Mouse (Mus musculus): ENCODE results near the gene Elfn2. TPM values are rescaled to one million over a fixed set of nuclear protein-coding genes. Genes with fewer than 3 reads are reported as not detected.

Gene Elfn2
- polyA plus RNA-seq, 1 experiment, result not detected

- no peak for TF ChIP-seq GATA1 (IDR thresholded peaks at IDR 0.05; ENCODE audit: low read length)
Observed at GRCm38 (mm10) chr15:78673436-78673835, 45.1 kb downstream of the Elfn2 start.

- TF ChIP-seq GATA1 (IDR thresholded peaks at IDR 0.05; ENCODE audit: low read length), result no peak
Observed at GRCm38 (mm10) chr15:78670341-78670740, 48.2 kb downstream of the Elfn2 start.

GRCm38 (mm10) chr15:78669221-78669871 lies 49.2 kb downstream of the Elfn2 start:
- TF ChIP-seq GATA1 (IDR thresholded peaks at IDR 0.05; ENCODE audit: low read length), result no peak

- no peak for TF ChIP-seq GATA1 (IDR thresholded peaks at IDR 0.05; ENCODE audit: low read length)
Observed at GRCm38 (mm10) chr15:78664268-78664667, 54.3 kb downstream of the Elfn2 start.

- no peak for TF ChIP-seq GATA1 (IDR thresholded peaks at IDR 0.05; ENCODE audit: low read length)
Observed at GRCm38 (mm10) chr15:78651169-78651568, 67.4 kb downstream of the Elfn2 start.

- no peak for TF ChIP-seq GATA1 (IDR thresholded peaks at IDR 0.05; ENCODE audit: low read length)
Observed at GRCm38 (mm10) chr15:78647746-78648145, 70.8 kb downstream of the Elfn2 start.

- no peak for TF ChIP-seq GATA1 (IDR thresholded peaks at IDR 0.05; ENCODE audit: low read length)
Observed at GRCm38 (mm10) chr15:78644606-78645005, 74.0 kb downstream of the Elfn2 start.

GRCm38 (mm10) chr15:78643633-78644032 lies 74.9 kb downstream of the Elfn2 start:
- no peak for TF ChIP-seq GATA1 (IDR thresholded peaks at IDR 0.05; ENCODE audit: low read length)

GRCm38 (mm10) chr15:78635231-78635630 lies 83.3 kb downstream of the Elfn2 start:
- TF ChIP-seq GATA1 (IDR thresholded peaks at IDR 0.05; ENCODE audit: low read length), result no peak

- TF ChIP-seq GATA1 (IDR thresholded peaks at IDR 0.05; ENCODE audit: low read length), result no peak
Observed at GRCm38 (mm10) chr15:78634095-78634737, 84.4 kb downstream of the Elfn2 start.

- TF ChIP-seq GATA1 (IDR thresholded peaks at IDR 0.05; ENCODE audit: low read length), result no peak
Observed at GRCm38 (mm10) chr15:78633413-78633812, 85.2 kb downstream of the Elfn2 start.

GRCm38 (mm10) chr15:78632387-78632786 lies 86.2 kb downstream of the Elfn2 start:
- TF ChIP-seq GATA1 (IDR thresholded peaks at IDR 0.05; ENCODE audit: low read length), result no peak

- TF ChIP-seq GATA1 (IDR thresholded peaks at IDR 0.05; ENCODE audit: low read length), result no peak
Observed at GRCm38 (mm10) chr15:78626285-78626684, 92.3 kb downstream of the Elfn2 start.

- TF ChIP-seq GATA1 (IDR thresholded peaks at IDR 0.05; ENCODE audit: low read length), result no peak
Observed at GRCm38 (mm10) chr15:78624961-78625360, 93.6 kb downstream of the Elfn2 start.

GRCm38 (mm10) chr15:78624431-78624950 lies 94.1 kb downstream of the Elfn2 start:
- TF ChIP-seq GATA1 (IDR thresholded peaks at IDR 0.05; ENCODE audit: low read length), result no peak

- TF ChIP-seq GATA1 (IDR thresholded peaks at IDR 0.05; ENCODE audit: low read length), result no peak
Observed at GRCm38 (mm10) chr15:78623426-78623825, 95.1 kb downstream of the Elfn2 start.

Other genes with a start within 250 kb of the Elfn2 start
- gene Il2rb, start 223.5 kb downstream of the Elfn2 start, polyA plus RNA-seq (2012), result not detected in 2 replicates
- gene C1qtnf6, start 187.4 kb downstream of the Elfn2 start, polyA plus RNA-seq (2012), result 0.03 and 0.04 TPM in 2 replicates
- not detected in 2 replicates for gene Sstr3, start 174.1 kb downstream of the Elfn2 start, polyA plus RNA-seq (2012)
- 435 and 659 TPM in 2 replicates for gene Rac2, start 146.0 kb downstream of the Elfn2 start, polyA plus RNA-seq (2012)
- 0.37 and 0.53 TPM in 2 replicates for gene Cyth4, start 121.7 kb downstream of the Elfn2 start, polyA plus RNA-seq (2012)
- not detected in 2 replicates for gene Mfng, start 54.7 kb upstream of the Elfn2 start, polyA plus RNA-seq (2012)
- not detected in 2 replicates for gene Card10, start 84.3 kb upstream of the Elfn2 start, polyA plus RNA-seq (2012)
- gene Cdc42ep1, start 123.9 kb upstream of the Elfn2 start, polyA plus RNA-seq (2012), result not detected in 2 replicates
- gene Lgals2, start 136.8 kb upstream of the Elfn2 start, polyA plus RNA-seq (2012), result not detected in 2 replicates
- gene Gga1, start 158.4 kb upstream of the Elfn2 start, polyA plus RNA-seq (2012), result 154 and 180 TPM in 2 replicates
- gene Gm49510, start 180.9 kb upstream of the Elfn2 start, polyA plus RNA-seq (2012), result 3.7 and 4.4 TPM in 2 replicates
- 958 and 1,179 TPM in 2 replicates for gene Sh3bp1, start 181.0 kb upstream of the Elfn2 start, polyA plus RNA-seq (2012)
- 35.3 and 39.3 TPM in 2 replicates for gene Pdxp, start 195.1 kb upstream of the Elfn2 start, polyA plus RNA-seq (2012)
- gene Lgals1, start 208.0 kb upstream of the Elfn2 start, polyA plus RNA-seq (2012), result 423 and 1,303 TPM in 2 replicates
- 24.3 and 26.2 TPM in 2 replicates for gene Nol12, start 216.2 kb upstream of the Elfn2 start, polyA plus RNA-seq (2012)
- gene Triobp, start 229.0 kb upstream of the Elfn2 start, polyA plus RNA-seq (2012), result 47.1 and 59.9 TPM in 2 replicates